Mouse (Mus musculus): ENCODE results near the gene Tipin. TPM values are rescaled to one million over a fixed set of nuclear protein-coding genes. Genes with fewer than 3 reads are reported as not detected.

Tipin gene
- polyA plus RNA-seq, 1 experiment from 2014 or later = 168 TPM

DNA sequence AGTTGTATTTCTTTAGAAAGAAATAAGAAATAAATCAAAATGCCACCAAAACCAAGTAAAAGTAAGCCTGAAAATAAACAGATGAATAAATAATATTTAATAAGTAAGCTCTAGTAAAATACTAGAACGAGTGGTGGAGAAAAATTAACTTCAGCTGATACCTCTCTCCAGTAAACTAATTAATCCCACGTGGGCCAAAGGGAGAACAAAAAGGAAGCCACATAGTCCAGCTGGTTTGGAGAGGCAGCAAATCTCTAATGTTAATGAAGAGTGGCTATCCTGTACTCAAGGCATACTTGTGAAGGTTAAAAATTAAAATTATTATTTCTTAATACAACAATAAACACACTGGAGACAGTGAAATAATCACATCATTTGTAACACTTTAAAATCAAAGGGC lies 41.3 kb upstream of the Tipin start:
- no peak overlapping the region for H3K4me3 ChIP-seq (replicated peaks; ENCODE audit: low read depth, low read length)
- H3K27me3 ChIP-seq (ENCODE audit: insufficient read depth, low read length) = no peaks in the 10 kb centered on the region
- H3K36me3 ChIP-seq (ENCODE audit: insufficient read depth, low read length) = no peaks in the 10 kb centered on the region
- H3K9me3 ChIP-seq (replicated peaks; ENCODE audit: low read length) = no peaks in the 10 kb centered on the region
- H3K4me2 ChIP-seq (ENCODE audit: low read length) = no peak overlapping the region
- ATAC-seq (replicated peaks; ENCODE audit: low FRiP score, low read depth) = no peak
- no peak overlapping the region for H3K9ac ChIP-seq (ENCODE audit: low read depth, low read length)
- DNase-seq (ENCODE audit: low spot score) = no peak
- H3K4me1 ChIP-seq (replicated peaks; ENCODE audit: insufficient read depth, low read length) = peaks cover 6% of the 10 kb centered on the region
- H3K27ac ChIP-seq = no peak overlapping the region
- WGBS = 36% methylated on average over 2 of the region's 2 CpGs
- no peak for TF ChIP-seq CTCF (IDR thresholded peaks at IDR 0.05; ENCODE audit: low read depth)

DNA sequence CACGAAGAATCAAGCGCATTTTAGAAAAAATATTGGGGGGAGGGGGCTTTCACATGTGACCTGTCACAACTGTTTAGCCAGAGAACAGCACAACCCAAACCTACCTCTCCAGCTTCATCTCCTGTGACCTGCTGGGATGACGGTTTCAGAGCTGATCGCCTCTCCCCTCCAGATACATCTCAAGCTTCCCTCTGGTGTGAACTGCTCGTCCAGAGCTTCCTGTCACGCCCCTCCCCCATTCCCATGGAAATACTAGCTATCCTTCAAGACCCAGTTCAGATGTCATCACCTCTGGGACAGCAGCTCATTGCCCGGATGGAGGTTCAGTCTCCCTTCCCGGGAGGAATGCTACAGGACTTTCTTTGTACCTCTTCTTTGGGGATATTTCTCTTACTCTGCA lies 40.7 kb upstream of the Tipin start:
- WGBS = 23% methylated on average over 8 of the region's 8 CpGs
- H3K4me1 ChIP-seq (replicated peaks; ENCODE audit: insufficient read depth, low read length) = peaks cover 4% of the 10 kb centered on the region
- no peaks in the 10 kb centered on the region for H3K9me3 ChIP-seq (replicated peaks; ENCODE audit: low read length)
- H3K27me3 ChIP-seq (ENCODE audit: insufficient read depth, low read length) = no peaks in the 10 kb centered on the region
- no peak overlapping the region for H3K27ac ChIP-seq
- DNase-seq (ENCODE audit: low spot score) = peak; percentile 67
- H3K36me3 ChIP-seq (ENCODE audit: insufficient read depth, low read length) = no peaks in the 10 kb centered on the region
- no peak overlapping the region for H3K9ac ChIP-seq (ENCODE audit: low read depth, low read length)
- TF ChIP-seq CTCF (IDR thresholded peaks at IDR 0.05; ENCODE audit: low read depth) = no peak
- no peak for ATAC-seq (replicated peaks; ENCODE audit: low FRiP score, low read depth)
- no peak overlapping the region for H3K4me3 ChIP-seq (replicated peaks; ENCODE audit: low read depth, low read length)
- no peak overlapping the region for H3K4me2 ChIP-seq (ENCODE audit: low read length)

DNA sequence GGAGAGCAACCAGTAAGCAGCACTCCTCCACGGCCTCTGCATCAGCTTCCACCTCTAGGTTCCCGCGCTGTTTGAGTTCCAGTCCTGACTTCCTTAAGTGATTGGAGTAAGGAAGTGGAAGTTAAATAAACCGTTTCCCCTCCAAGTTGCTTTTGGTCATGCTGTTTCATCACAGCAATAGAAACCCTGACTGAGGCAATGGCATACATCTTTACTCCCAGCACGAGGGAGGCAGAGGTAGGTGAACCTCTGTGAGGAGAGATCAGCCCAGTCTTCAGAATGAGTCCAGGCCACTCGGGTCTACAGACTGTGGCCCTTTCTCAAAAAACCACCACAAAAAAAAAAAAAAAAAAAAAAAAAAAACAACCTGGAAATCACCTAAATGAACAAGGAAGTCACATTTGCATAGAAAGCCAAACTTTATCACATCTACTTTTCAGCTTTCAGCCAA lies 39.0 kb upstream of the Tipin start:
- Histone ChIP-seq H3K4me2 (ENCODE audit: low read length) (no peak overlapping the region), H3K36me3 (ENCODE audit: insufficient read depth, low read length) (no peaks in the 10 kb centered on the region), H3K27me3 (ENCODE audit: insufficient read depth, low read length) (no peaks in the 10 kb centered on the region), H3K9me3 (replicated peaks; ENCODE audit: low read length) (no peaks in the 10 kb centered on the region), H3K4me1 (replicated peaks; ENCODE audit: insufficient read depth, low read length) (peaks cover 4% of the 10 kb centered on the region), H3K4me3 (replicated peaks; ENCODE audit: low read depth, low read length) (no peak overlapping the region), H3K27ac (no peak overlapping the region), H3K9ac (ENCODE audit: low read depth, low read length) (no peak overlapping the region)
- DNase-seq (ENCODE audit: low spot score) = no peak
- ATAC-seq (replicated peaks; ENCODE audit: low FRiP score, low read depth) = no peak
- WGBS = 54% methylated on average over 6 of the region's 6 CpGs
- TF ChIP-seq CTCF (IDR thresholded peaks at IDR 0.05; ENCODE audit: low read depth) = no peak

- Histone ChIP-seq H3K27ac (no peak overlapping the region), H3K9ac (ENCODE audit: low read depth, low read length) (no peak overlapping the region), H3K4me2 (ENCODE audit: low read length) (no peak overlapping the region), H3K36me3 (ENCODE audit: insufficient read depth, low read length) (no peaks in the 10 kb centered on the region), H3K4me1 (replicated peaks; ENCODE audit: insufficient read depth, low read length) (peaks cover 10% of the 10 kb centered on the region; the same call in 1 of the 2 replicates), H3K9me3 (replicated peaks; ENCODE audit: low read length) (no peaks in the 10 kb centered on the region), H3K27me3 (ENCODE audit: insufficient read depth, low read length) (no peaks in the 10 kb centered on the region), H3K4me3 (replicated peaks; ENCODE audit: low read depth, low read length) (no peak overlapping the region)
- 86% methylated on average over 1 of the region's 1 CpGs for WGBS
- DNase-seq (ENCODE audit: low spot score) = no peak
- TF ChIP-seq CTCF (IDR thresholded peaks at IDR 0.05; ENCODE audit: low read depth) = no peak
- no peak for ATAC-seq (replicated peaks; ENCODE audit: low FRiP score, low read depth)
These were observed 32.0 kb upstream of the Tipin start for GRCm38 (mm10) chr9:64249371-64249770.

DNA sequence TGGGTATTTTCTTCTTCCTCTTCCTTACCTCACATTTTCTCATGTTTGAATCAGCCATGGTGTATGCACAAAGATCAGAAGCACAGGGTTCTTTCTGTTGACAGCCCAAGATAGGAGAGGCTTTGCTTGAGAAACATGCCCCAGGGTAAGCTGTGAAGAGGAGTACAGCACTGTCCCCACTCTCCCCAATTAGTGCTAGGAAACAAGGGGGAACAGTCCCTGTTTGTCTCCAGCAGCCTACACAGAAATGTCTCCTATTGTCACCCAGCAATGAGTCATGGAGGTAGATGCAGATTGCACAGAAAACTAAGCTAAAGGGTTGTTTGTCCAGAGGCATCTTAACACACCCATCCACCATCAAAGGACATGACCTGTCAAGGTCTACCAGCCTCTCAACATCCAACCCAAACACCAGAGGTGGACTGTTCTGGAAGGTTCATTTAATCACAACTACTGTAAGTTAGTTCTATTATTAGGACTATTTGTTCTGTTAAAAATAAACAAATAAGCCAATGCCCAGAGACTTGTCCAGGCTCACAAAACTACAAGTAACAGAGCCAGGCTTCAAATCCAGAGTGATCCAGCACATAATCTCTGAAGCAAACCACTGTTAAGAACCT lies 31.2 kb upstream of the Tipin start:
- no peaks in the 10 kb centered on the region for H3K9me3 ChIP-seq (replicated peaks; ENCODE audit: low read length)
- no peak overlapping the region for H3K9ac ChIP-seq (ENCODE audit: low read depth, low read length)
- H3K27ac ChIP-seq = no peak overlapping the region
- no peaks in the 10 kb centered on the region for H3K27me3 ChIP-seq (ENCODE audit: insufficient read depth, low read length)
- no peak overlapping the region for H3K4me3 ChIP-seq (replicated peaks; ENCODE audit: low read depth, low read length)
- H3K4me2 ChIP-seq (ENCODE audit: low read length) = no peak overlapping the region
- no peaks in the 10 kb centered on the region for H3K36me3 ChIP-seq (ENCODE audit: insufficient read depth, low read length)
- DNase-seq (ENCODE audit: low spot score) = no peak
- ATAC-seq (replicated peaks; ENCODE audit: low FRiP score, low read depth) = no peak
- peaks cover 10% of the 10 kb centered on the region; the same call in 1 of the 2 replicates for H3K4me1 ChIP-seq (replicated peaks; ENCODE audit: insufficient read depth, low read length)
- no peak for TF ChIP-seq CTCF (IDR thresholded peaks at IDR 0.05; ENCODE audit: low read depth)

DNA sequence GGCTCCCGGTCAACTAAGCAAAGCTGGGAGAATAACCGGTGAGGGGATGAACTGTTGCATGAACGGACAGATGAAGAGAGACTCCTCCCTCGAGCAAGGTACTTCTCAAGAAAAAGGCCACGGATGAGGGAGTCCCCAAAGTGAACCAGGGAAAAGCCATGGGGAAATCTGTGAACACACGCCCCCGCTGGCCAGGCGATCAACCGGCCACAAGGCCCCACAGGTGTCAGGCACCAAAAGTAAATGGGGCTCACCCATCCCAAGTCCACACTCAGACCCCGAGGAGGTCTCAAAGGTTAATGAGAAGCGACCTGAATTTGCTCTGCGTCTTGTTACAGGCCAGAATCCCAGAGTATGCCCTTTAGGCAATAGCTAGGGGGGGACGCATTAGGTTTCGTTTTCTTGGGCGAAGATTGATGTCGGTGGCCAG lies 28.8 kb upstream of the Tipin start:
- H3K4me2 ChIP-seq (ENCODE audit: low read length) = peak overlapping the region; percentile 87
- H3K27me3 ChIP-seq (ENCODE audit: insufficient read depth, low read length) = no peaks in the 10 kb centered on the region
- H3K36me3 ChIP-seq (ENCODE audit: insufficient read depth, low read length) = no peaks in the 10 kb centered on the region
- H3K4me1 ChIP-seq (replicated peaks; ENCODE audit: insufficient read depth, low read length) = peaks cover 10% of the 10 kb centered on the region; the same call in 1 of the 2 replicates
- under 1% methylated on average over 16 of the region's 16 CpGs for WGBS
- H3K4me3 ChIP-seq (replicated peaks; ENCODE audit: low read depth, low read length) = peak overlapping the region; percentile 97
- H3K9me3 ChIP-seq (replicated peaks; ENCODE audit: low read length) = no peaks in the 10 kb centered on the region
- ATAC-seq (replicated peaks; ENCODE audit: low FRiP score, low read depth) = 0 out of 2 replicates have a peak, but pooled peaks have one; percentile 6
- DNase-seq (ENCODE audit: low spot score) = peak; percentile 62
- peak; percentile 25; the same call in 1 of the 2 replicates for TF ChIP-seq CTCF (IDR thresholded peaks at IDR 0.05; ENCODE audit: low read depth)
- H3K27ac ChIP-seq = peak overlapping the region; percentile 92
- H3K9ac ChIP-seq (ENCODE audit: low read depth, low read length) = peak overlapping the region; percentile 85
